In the genomic region with DNA sequence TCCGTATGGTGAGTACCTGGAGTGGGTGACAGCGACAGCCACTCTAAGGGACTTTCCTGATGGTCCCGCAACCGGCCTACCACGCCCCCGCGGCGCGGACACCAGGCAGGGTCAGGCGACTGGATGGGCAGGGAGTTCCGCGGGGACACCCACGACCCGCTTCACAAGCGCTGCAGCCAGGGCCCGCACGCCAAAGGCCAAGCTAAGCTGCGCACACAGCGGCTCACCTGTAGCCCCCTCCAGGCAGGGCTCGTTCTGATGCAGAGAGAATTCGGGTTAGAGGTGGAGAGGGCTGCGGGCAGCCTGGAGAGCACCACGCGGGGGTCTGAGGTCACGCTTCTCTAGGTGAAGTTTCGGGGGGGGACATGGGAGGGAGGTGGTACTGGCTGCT, we compare ENCODE assay signal across 8 mouse cellular contexts. TPM values are rescaled to one million over a fixed set of nuclear protein-coding genes. Genes with fewer than 3 reads are reported as not detected.
DNase-seq lines count a peak whose midpoint lies in the region; ATAC-seq and TF ChIP-seq lines count a peak whose summit lies in the region.

No protein-coding gene starts in this region.

- 5% methylated on average over 26 of the region's 26 CpGs for WGBS in liver, adult 2 months
- 2% methylated on average over 26 of the region's 26 CpGs for WGBS in embryonic facial prominence, embryonic 14.5 days
- WGBS in limb, embryonic 11.5 days: 4% methylated on average over 26 of the region's 26 CpGs
- 1% methylated on average over 26 of the region's 26 CpGs for WGBS in neural tube, embryonic 15.5 days

- peak overlapping the region; percentile 91 for H3K4me3 ChIP-seq in liver, adult 2 months (ENCODE audit: insufficient read depth, low read depth, low read length)
- peak overlapping the region; percentile 56 for H3K4me3 ChIP-seq in embryonic facial prominence, embryonic 14.5 days (ENCODE audit: low read depth, low read length)
- H3K4me3 ChIP-seq in limb, embryonic 11.5 days (ENCODE audit: low read depth, low read length): peak overlapping the region; percentile 47
- peak overlapping the region; percentile 50 for H3K4me3 ChIP-seq in neural tube, embryonic 15.5 days (replicated peaks)

- no peak for TF ChIP-seq CTCF in liver, adult 2 months (IDR thresholded peaks at IDR 0.05; ENCODE audit: low read depth, low read length)

- no peaks in the 10 kb centered on the region for H3K36me3 ChIP-seq in liver, adult 2 months (ENCODE audit: control insufficient read depth, insufficient read depth, low read length)
- H3K36me3 ChIP-seq in embryonic facial prominence, embryonic 14.5 days (ENCODE audit: control insufficient read depth, insufficient read depth, low read length): no peaks in the 10 kb centered on the region
- H3K36me3 ChIP-seq in limb, embryonic 11.5 days (ENCODE audit: control insufficient read depth, insufficient read depth, low read length): no peaks in the 10 kb centered on the region
- H3K36me3 ChIP-seq in neural tube, embryonic 15.5 days: no peaks in the 10 kb centered on the region

- H3K79me2 ChIP-seq in liver, adult 2 months (ENCODE audit: control insufficient read depth, insufficient read depth, low read length): 0 out of 2 replicates have a peak, but pooled peaks cover 4% of the 10 kb centered on the region

- peak overlapping the region; percentile 99 for H3K4me2 ChIP-seq in embryonic facial prominence, embryonic 14.5 days (ENCODE audit: low read depth, low read length)
- H3K4me2 ChIP-seq in limb, embryonic 11.5 days (ENCODE audit: low read depth, severe bottlenecking): peak overlapping the region; percentile 95
- peak overlapping the region; percentile 100 for H3K4me2 ChIP-seq in neural tube, embryonic 15.5 days

- no peaks in the 10 kb centered on the region for H3K9me3 ChIP-seq in embryonic facial prominence, embryonic 14.5 days (ENCODE audit: control insufficient read depth, low read length)
- no peaks in the 10 kb centered on the region for H3K9me3 ChIP-seq in limb, embryonic 11.5 days (ENCODE audit: control insufficient read depth, low read length)
- H3K9me3 ChIP-seq in neural tube, embryonic 15.5 days (replicated peaks): no peaks in the 10 kb centered on the region

- no peak for TF ChIP-seq POLR2A in liver, adult 2 months (IDR thresholded peaks at IDR 0.05; ENCODE audit: extremely low read depth, insufficient read depth, low read length)

- peaks cover 5% of the 10 kb centered on the region for H3K4me1 ChIP-seq in liver, adult 2 months (ENCODE audit: control insufficient read depth, insufficient read depth, low read length)
- H3K4me1 ChIP-seq in embryonic facial prominence, embryonic 14.5 days (ENCODE audit: control insufficient read depth, insufficient read depth, low read length): peaks cover 7% of the 10 kb centered on the region
- peaks cover 3% of the 10 kb centered on the region for H3K4me1 ChIP-seq in limb, embryonic 11.5 days (ENCODE audit: control insufficient read depth, insufficient read depth, low read length)
- H3K4me1 ChIP-seq in neural tube, embryonic 15.5 days: peaks cover 26% of the 10 kb centered on the region

- peak overlapping the region; percentile 91 for H3K9ac ChIP-seq in liver, adult 2 months (ENCODE audit: low read depth, low read length)
- peak overlapping the region; percentile 65 for H3K9ac ChIP-seq in embryonic facial prominence, embryonic 14.5 days (ENCODE audit: low read depth, low read length)
- H3K9ac ChIP-seq in limb, embryonic 11.5 days (ENCODE audit: low read length): peak overlapping the region; percentile 51; the same call in 1 of the 2 replicates
- peak overlapping the region; percentile 50 for H3K9ac ChIP-seq in neural tube, embryonic 15.5 days (replicated peaks)

- ATAC-seq in embryonic facial prominence, embryonic 14.5 days (ENCODE audit: low read depth): no peak
- ATAC-seq in limb, embryonic 11.5 days (ENCODE audit: insufficient number of reproducible peaks, low FRiP score, low TSS enrichment, low read depth): 0 out of 2 replicates have a peak, but pooled peaks have one; percentile 23
- peak; percentile 35 for ATAC-seq in neural tube, embryonic 15.5 days (ENCODE audit: low FRiP score)

- H3K27me3 ChIP-seq in liver, adult 2 months (ENCODE audit: control insufficient read depth, insufficient read depth, low read length): no peaks in the 10 kb centered on the region
- H3K27me3 ChIP-seq in embryonic facial prominence, embryonic 14.5 days (replicated peaks; ENCODE audit: control insufficient read depth, insufficient read depth, low read length): peaks cover 11% of the 10 kb centered on the region
- peaks cover 9% of the 10 kb centered on the region for H3K27me3 ChIP-seq in limb, embryonic 11.5 days (ENCODE audit: control insufficient read depth, insufficient read depth, low read length)
- peaks cover 36% of the 10 kb centered on the region for H3K27me3 ChIP-seq in neural tube, embryonic 15.5 days (replicated peaks)

- H3K27ac ChIP-seq in liver, adult 2 months (replicated peaks; ENCODE audit: insufficient read depth, low read depth, low read length): peak overlapping the region; percentile 84
- no peak overlapping the region for H3K27ac ChIP-seq in embryonic facial prominence, embryonic 14.5 days (replicated peaks; ENCODE audit: low read depth, low read length)
- no peak overlapping the region for H3K27ac ChIP-seq in limb, embryonic 11.5 days (replicated peaks; ENCODE audit: low read depth, low read length)
- H3K27ac ChIP-seq in neural tube, embryonic 15.5 days (replicated peaks): no peak overlapping the region

- DNase-seq in liver, adult 2 months (ENCODE audit: extremely low read depth, low read depth, low spot score): no peak
- DNase-seq in liver: no peak
- DNase-seq in embryonic facial prominence, embryonic 14.5 days (ENCODE audit: low spot score): no peak
- DNase-seq in limb, embryonic 11.5 days (ENCODE audit: low spot score): no peak
- no peak for DNase-seq in right cerebral cortex, postnatal 14 days
- DNase-seq in cerebellum, postnatal 36 days: no peak
- no peak for DNase-seq in spleen, postnatal 4 days (ENCODE audit: low spot score in 2 of 2)

RNA-seq across cellular contexts. Expression of a gene that starts 0.3 kb away (rescaled TPM):
- total RNA-seq in liver, adult 2 months (2014; rRNA removed): 275 and 332 TPM in 2 replicates
- 597 and 710 TPM in 2 replicates for polyA plus RNA-seq in liver, adult 2 months (2012; rRNA removed)
- polyA plus RNA-seq in embryonic facial prominence, embryonic 14.5 days (2014; fragmentation: Nextera tagmentation; extraction: Ambion mirVana): 8.4 and 11.2 TPM in 2 replicates
- 6.7 and 7.3 TPM in 2 replicates for polyA plus RNA-seq in limb, embryonic 11.5 days (2014; fragmentation: Nextera tagmentation; extraction: Ambion mirVana)
- polyA plus RNA-seq in neural tube, embryonic 15.5 days (2015; fragmentation: Nextera tagmentation; extraction: Ambion mirVana): 4.6 TPM in 2 replicates

RNA-seq across cellular contexts. Expression of a gene that starts 6.4 kb away (rescaled TPM):
- not detected in 2 replicates for total RNA-seq in liver, adult 2 months (2014; rRNA removed)
- polyA plus RNA-seq in liver, adult 2 months (2012; rRNA removed): not detected in 2 replicates
- 0.48 and 1.1 TPM in 2 replicates for polyA plus RNA-seq in embryonic facial prominence, embryonic 14.5 days (2014; fragmentation: Nextera tagmentation; extraction: Ambion mirVana)
- polyA plus RNA-seq in limb, embryonic 11.5 days (2014; fragmentation: Nextera tagmentation; extraction: Ambion mirVana): 0.35 and 0.44 TPM in 2 replicates
- polyA plus RNA-seq in neural tube, embryonic 15.5 days (2015; fragmentation: Nextera tagmentation; extraction: Ambion mirVana): 0.69 and 0.78 TPM in 2 replicates

RNA-seq across cellular contexts. Expression of a gene that starts 11.0 kb away (rescaled TPM):
- 47.7 and 63.6 TPM in 2 replicates for total RNA-seq in liver, adult 2 months (2014; rRNA removed)
- 26.4 and 34.9 TPM in 2 replicates for polyA plus RNA-seq in liver, adult 2 months (2012; rRNA removed)
- 34.8 and 37.5 TPM in 2 replicates for polyA plus RNA-seq in embryonic facial prominence, embryonic 14.5 days (2014; fragmentation: Nextera tagmentation; extraction: Ambion mirVana)
- 45.9 and 49.5 TPM in 2 replicates for polyA plus RNA-seq in limb, embryonic 11.5 days (2014; fragmentation: Nextera tagmentation; extraction: Ambion mirVana)
- polyA plus RNA-seq in neural tube, embryonic 15.5 days (2015; fragmentation: Nextera tagmentation; extraction: Ambion mirVana): 47.7 and 49.0 TPM in 2 replicates

RNA-seq across cellular contexts. Expression of a gene that starts 40.6 kb away (rescaled TPM):
- total RNA-seq in liver, adult 2 months (2014; rRNA removed): 15.9 and 20.5 TPM in 2 replicates
- polyA plus RNA-seq in liver, adult 2 months (2012; rRNA removed): 27.2 and 28.8 TPM in 2 replicates
- polyA plus RNA-seq in embryonic facial prominence, embryonic 14.5 days (2014; fragmentation: Nextera tagmentation; extraction: Ambion mirVana): 41.0 and 43.0 TPM in 2 replicates
- polyA plus RNA-seq in limb, embryonic 11.5 days (2014; fragmentation: Nextera tagmentation; extraction: Ambion mirVana): 52.6 and 55.0 TPM in 2 replicates
- polyA plus RNA-seq in neural tube, embryonic 15.5 days (2015; fragmentation: Nextera tagmentation; extraction: Ambion mirVana): 64.2 and 68.0 TPM in 2 replicates

RNA-seq across cellular contexts. Expression of a gene that starts 40.7 kb away (rescaled TPM):
- total RNA-seq in liver, adult 2 months (2014; rRNA removed): 1.8 and 3.6 TPM in 2 replicates
- 1.5 and 2.6 TPM in 2 replicates for polyA plus RNA-seq in liver, adult 2 months (2012; rRNA removed)
- 15.7 and 19.8 TPM in 2 replicates for polyA plus RNA-seq in embryonic facial prominence, embryonic 14.5 days (2014; fragmentation: Nextera tagmentation; extraction: Ambion mirVana)
- polyA plus RNA-seq in limb, embryonic 11.5 days (2014; fragmentation: Nextera tagmentation; extraction: Ambion mirVana): 28.7 and 29.0 TPM in 2 replicates
- polyA plus RNA-seq in neural tube, embryonic 15.5 days (2015; fragmentation: Nextera tagmentation; extraction: Ambion mirVana): 23.9 and 26.1 TPM in 2 replicates

Comparison
In these comparisons a context has a peak if more than half of its experiments do, and no peak if none do; other contexts are left out.
1. RNA of a gene that starts 0.3 kb away (polyA plus RNA-seq): 597 to 710 TPM in liver, adult 2 months; 8.4 to 11.2 TPM in embryonic facial prominence, embryonic 14.5 days, 6.7 to 7.3 TPM in limb, embryonic 11.5 days and 4.6 TPM in neural tube, embryonic 15.5 days; every median in the first group is over 10 times any median in the second.
2. Peak in every context shown above with its lines, with median percentiles within 50 percentile points of each other: H3K4me3 ChIP-seq, H3K9ac ChIP-seq and H3K4me2 ChIP-seq.